Mouse (Mus musculus) stomach, postnatal 0 days (tissue): ENCODE data around the gene Gm10337. TPM values are rescaled to one million over a fixed set of nuclear protein-coding genes. Genes with fewer than 3 reads are reported as not detected.

Experiments
- ATAC-seq: fragments of 200-750 bp; cut with Nextera tagmentation; 2 replicates; pipeline ENCODE4 v1.8.0; 2017; ENCODE audit not compliant: low FRiP score, low TSS enrichment
- DNase-seq: peaks from one replicate; pipeline ENCODE4 v3.0.0-alpha.2; 2016; ENCODE audit warnings: low spot score
- H3K27ac ChIP-seq: fragments of 300-500 bp; sonication (generic); replicated peaks from 2 replicates; pipeline ENCODE4 v1.5.1; 2014; ENCODE audit warnings: mild to moderate bottlenecking, control low read depth
- H3K27me3 ChIP-seq: fragments of 300-500 bp; sonication (generic); 2 replicates; pipeline ENCODE4 v1.6.1; 2014; ENCODE audit warnings: low read length; ENCODE audit not compliant: control insufficient read depth, insufficient read depth
- H3K36me3 ChIP-seq: fragments of 300-500 bp; sonication (generic); 2 replicates; pipeline ENCODE4 v1.6.1; 2014; ENCODE audit warnings: low read length, mixed read lengths; ENCODE audit not compliant: control insufficient read depth, insufficient read depth
- H3K4me1 ChIP-seq: fragments of 300-500 bp; sonication (generic); replicated peaks from 2 replicates; pipeline ENCODE4 v1.6.1; 2014; ENCODE audit warnings: antibody characterized with exemption; ENCODE audit not compliant: control insufficient read depth, insufficient read depth
- H3K4me2 ChIP-seq: fragments of 300-500 bp; sonication (generic); replicated peaks from 2 replicates; pipeline ENCODE4 v1.6.1; 2014; ENCODE audit warnings: low read depth, mild to moderate bottlenecking, control low read depth, moderate library complexity
- H3K4me3 ChIP-seq: fragments of 300-500 bp; sonication (generic); 2 replicates; pipeline ENCODE4 v1.5.1; 2014; ENCODE audit warnings: low read depth, low read length, control low read depth
- H3K9ac ChIP-seq: fragments of 300-500 bp; sonication (generic); 2 replicates; pipeline ENCODE4 v1.6.1; 2014; ENCODE audit warnings: mild to moderate bottlenecking, low read length, control low read depth, mixed read lengths
- H3K9me3 ChIP-seq: fragments of 300-500 bp; sonication (generic); 2 replicates; pipeline ENCODE4 v1.6.1; 2016; ENCODE audit warnings: low read length; ENCODE audit not compliant: control insufficient read depth
- CTCF ChIP-seq: IDR thresholded peaks from 2 replicates; pipeline ENCODE4 v1.5.1; 2016; ENCODE audit warnings: antibody characterized with exemption, low read depth, mild to moderate bottlenecking, moderate library complexity
- EP300 ChIP-seq: optimal IDR thresholded peaks from 2 replicates; pipeline ENCODE3; 2016; ENCODE audit warnings: antibody characterized with exemption
- WGBS: fragments of 180-500 bp; shearing (Covaris S2); extraction: QIAGEN DNeasy Blood & Tissue Kit; methylation state at CpG from one replicate; pipeline ENCODE4 v1.1.7; 2014; 5-methylcytosine and 5-hydroxymethylcytosine counted together
- polyA plus RNA-seq: library from polyadenylated mRNA; unstranded; fragments of >200 nt; fragmentation: Nextera tagmentation; extraction: Ambion mirVana; gene quantifications from 2 replicates; pipeline ENCODE4 v1.2.1, GENCODE M21; 2015

Gm10337 gene
- polyA plus RNA-seq, 1 experiment from 2014 or later = not detected

GRCm38 (mm10) chr15:102485853-102486252 lies 17.7 kb upstream of the Gm10337 start:
- 91% methylated on average over 12 of the region's 12 CpGs for WGBS
- H3K36me3 ChIP-seq = peaks cover 36% of the 10 kb centered on the region
- TF ChIP-seq CTCF (no peak), EP300 (no peak)
- H3K4me2 ChIP-seq = no peak overlapping the region
- no peak overlapping the region for H3K4me3 ChIP-seq
- no peaks in the 10 kb centered on the region for H3K9me3 ChIP-seq
- no peak for ATAC-seq
- H3K9ac ChIP-seq = no peak overlapping the region
- no peaks in the 10 kb centered on the region for H3K4me1 ChIP-seq
- no peaks in the 10 kb centered on the region for H3K27me3 ChIP-seq
- H3K27ac ChIP-seq = no peak overlapping the region
- no peak for DNase-seq

- TF ChIP-seq EP300 (no peak), CTCF (no peak)
- no peak overlapping the region for H3K9ac ChIP-seq
- H3K27me3 ChIP-seq = no peaks in the 10 kb centered on the region
- DNase-seq = no peak
- no peak overlapping the region for H3K4me3 ChIP-seq
- no peaks in the 10 kb centered on the region for H3K9me3 ChIP-seq
- peaks cover 43% of the 10 kb centered on the region for H3K36me3 ChIP-seq
- no peaks in the 10 kb centered on the region for H3K4me1 ChIP-seq
- WGBS = 34% methylated on average over 1 of the region's 1 CpGs
- no peak for ATAC-seq
- H3K27ac ChIP-seq = no peak overlapping the region
- H3K4me2 ChIP-seq = no peak overlapping the region
Measured at GRCm38 (mm10) chr15:102487664-102488063, 15.9 kb upstream of the Gm10337 start.

- WGBS = 68% methylated on average over 3 of the region's 3 CpGs
- Histone ChIP-seq H3K36me3 (peaks cover 36% of the 10 kb centered on the region), H3K27me3 (no peaks in the 10 kb centered on the region), H3K4me3 (no peak overlapping the region), H3K4me2 (no peak overlapping the region), H3K9ac (no peak overlapping the region), H3K4me1 (no peaks in the 10 kb centered on the region), H3K9me3 (no peaks in the 10 kb centered on the region), H3K27ac (no peak overlapping the region)
- no peak for TF ChIP-seq EP300
- no peak for TF ChIP-seq CTCF
- ATAC-seq = no peak
- no peak for DNase-seq
Measured at GRCm38 (mm10) chr15:102498322-102498721, 5.2 kb upstream of the Gm10337 start.

GRCm38 (mm10) chr15:102499370-102499769 lies 4.2 kb upstream of the Gm10337 start:
- no peaks in the 10 kb centered on the region for H3K27me3 ChIP-seq
- ATAC-seq = no peak
- TF ChIP-seq CTCF = no peak
- no peak for TF ChIP-seq EP300
- H3K4me1 ChIP-seq = no peaks in the 10 kb centered on the region
- WGBS = 54% methylated on average over 3 of the region's 3 CpGs
- no peak for DNase-seq
- H3K9me3 ChIP-seq = no peaks in the 10 kb centered on the region
- no peak overlapping the region for H3K4me2 ChIP-seq
- no peak overlapping the region for H3K4me3 ChIP-seq
- H3K27ac ChIP-seq = no peak overlapping the region
- H3K36me3 ChIP-seq = peaks cover 43% of the 10 kb centered on the region
- H3K9ac ChIP-seq = no peak overlapping the region

GRCm38 (mm10) chr15:102499851-102500250 lies 3.7 kb upstream of the Gm10337 start:
- Histone ChIP-seq H3K4me2 (no peak overlapping the region), H3K4me1 (no peaks in the 10 kb centered on the region), H3K27ac (no peak overlapping the region), H3K27me3 (no peaks in the 10 kb centered on the region), H3K4me3 (no peak overlapping the region), H3K9ac (no peak overlapping the region), H3K36me3 (peaks cover 43% of the 10 kb centered on the region), H3K9me3 (no peaks in the 10 kb centered on the region)
- TF ChIP-seq CTCF (no peak), EP300 (no peak)
- WGBS = 78% methylated on average over 6 of the region's 6 CpGs
- DNase-seq (no peak), ATAC-seq (no peak)

GRCm38 (mm10) chr15:102500479-102500878 lies 3.0 kb upstream of the Gm10337 start:
- WGBS = 86% methylated on average over 5 of the region's 5 CpGs
- no peak overlapping the region for H3K4me3 ChIP-seq
- H3K9ac ChIP-seq = no peak overlapping the region
- H3K36me3 ChIP-seq = peaks cover 49% of the 10 kb centered on the region
- TF ChIP-seq CTCF = no peak
- TF ChIP-seq EP300 = no peak
- H3K4me1 ChIP-seq = no peaks in the 10 kb centered on the region
- H3K27ac ChIP-seq = no peak overlapping the region
- no peak overlapping the region for H3K4me2 ChIP-seq
- no peaks in the 10 kb centered on the region for H3K9me3 ChIP-seq
- ATAC-seq (no peak), DNase-seq (no peak)
- no peaks in the 10 kb centered on the region for H3K27me3 ChIP-seq
